Mouse (Mus musculus) forebrain, embryonic 12.5 days (tissue): ENCODE results near the gene Cldn15. TPM values are rescaled to one million over a fixed set of nuclear protein-coding genes. Genes with fewer than 3 reads are reported as not detected.

Source experiments
- ATAC-seq: fragments of 200-750 bp; cut with Nextera tagmentation; 2 replicates; pipeline ENCODE4 v1.8.0; 2017; ENCODE audit warnings: moderate TSS enrichment; ENCODE audit not compliant: low FRiP score
- H3K27ac ChIP-seq: fragments of 300-500 bp; sonication (generic); 2 replicates; pipeline ENCODE4 v1.5.1; 2016; ENCODE audit warnings: mild to moderate bottlenecking
- H3K27me3 ChIP-seq: fragments of 300-500 bp; sonication (generic); 2 replicates; pipeline ENCODE4 v1.6.1; 2016; ENCODE audit warnings: mild to moderate bottlenecking
- H3K36me3 ChIP-seq: fragments of 300-500 bp; sonication (generic); replicated peaks from 2 replicates; pipeline ENCODE4 v1.6.1; 2016; ENCODE audit warnings: mild to moderate bottlenecking
- H3K4me1 ChIP-seq: fragments of 300-500 bp; sonication (generic); 2 replicates; pipeline ENCODE4 v1.6.1; 2016
- H3K4me2 ChIP-seq: fragments of 300-500 bp; sonication (generic); 2 replicates; pipeline ENCODE4 v1.6.1; 2016; ENCODE audit warnings: mild to moderate bottlenecking, moderate library complexity
- H3K4me3 ChIP-seq: fragments of 300-500 bp; sonication (generic); replicated peaks from 2 replicates; pipeline ENCODE4 v1.5.1; 2016; ENCODE audit warnings: mild to moderate bottlenecking
- H3K9ac ChIP-seq: fragments of 300-500 bp; sonication (generic); 2 replicates; pipeline ENCODE4 v1.6.1; 2016; ENCODE audit warnings: mild to moderate bottlenecking
- H3K9me3 ChIP-seq: fragments of 300-500 bp; sonication (generic); 2 replicates; pipeline ENCODE4 v1.6.1; 2016
- WGBS: fragments of 180-500 bp; shearing (Covaris S2); methylation state at CpG from one replicate; pipeline ENCODE4 v1.1.7; 2016; 5-methylcytosine and 5-hydroxymethylcytosine counted together
- microRNA counts: library from miRNA; unstranded; fragments of <30 nt; microRNA quantifications from one replicate; lab custom pipeline; 2017
- microRNA-seq: library from miRNA; unstranded; fragments of <30 nt; microRNA quantifications from one replicate; pipeline ENCODE4, GENCODE M21; 2017
- polyA plus RNA-seq: library from polyadenylated mRNA; unstranded; fragments of >200 nt; fragmentation: Nextera tagmentation; extraction: Ambion mirVana; gene quantifications from 2 replicates; pipeline ENCODE4 v1.2.1, GENCODE M21; 2016

The Cldn15 gene
- polyA plus RNA-seq, 1 experiment from 2014 or later: 0.50 TPM

DNA sequence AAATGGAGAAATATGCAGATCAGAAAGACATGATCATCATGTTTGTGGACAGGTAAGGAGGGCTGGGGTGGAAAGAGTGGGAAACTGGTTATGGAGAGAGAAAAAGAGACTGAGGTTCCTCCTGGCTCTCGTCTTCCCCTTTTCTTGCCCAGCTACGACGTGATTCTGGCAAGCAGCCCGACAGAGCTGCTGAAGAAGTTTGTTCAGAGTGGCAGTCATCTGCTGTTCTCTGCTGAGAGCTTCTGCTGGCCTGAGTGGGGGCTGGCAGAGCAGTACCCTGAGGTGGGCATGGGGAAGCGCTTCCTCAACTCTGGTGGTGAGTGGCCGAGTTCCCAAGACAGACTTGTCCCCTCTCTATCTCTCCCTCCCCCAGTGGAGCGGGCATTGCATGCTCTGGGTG is 22.0 kb downstream of the Cldn15 start:
- H3K36me3 ChIP-seq: peaks cover 59% of the 10 kb centered on the region
- WGBS: 66% methylated on average over 7 of the region's 7 CpGs
- peak overlapping the region; percentile 95 for H3K9ac ChIP-seq
- H3K27ac ChIP-seq: 0 out of 2 replicates have a peak overlapping the region, but pooled peaks have one; percentile 5
- H3K27me3 ChIP-seq: no peaks in the 10 kb centered on the region
- H3K4me1 ChIP-seq: peaks cover 21% of the 10 kb centered on the region
- ATAC-seq: no peak
- peak overlapping the region; percentile 96 for H3K4me2 ChIP-seq
- peak overlapping the region; percentile 88 for H3K4me3 ChIP-seq
- no peaks in the 10 kb centered on the region for H3K9me3 ChIP-seq

DNA sequence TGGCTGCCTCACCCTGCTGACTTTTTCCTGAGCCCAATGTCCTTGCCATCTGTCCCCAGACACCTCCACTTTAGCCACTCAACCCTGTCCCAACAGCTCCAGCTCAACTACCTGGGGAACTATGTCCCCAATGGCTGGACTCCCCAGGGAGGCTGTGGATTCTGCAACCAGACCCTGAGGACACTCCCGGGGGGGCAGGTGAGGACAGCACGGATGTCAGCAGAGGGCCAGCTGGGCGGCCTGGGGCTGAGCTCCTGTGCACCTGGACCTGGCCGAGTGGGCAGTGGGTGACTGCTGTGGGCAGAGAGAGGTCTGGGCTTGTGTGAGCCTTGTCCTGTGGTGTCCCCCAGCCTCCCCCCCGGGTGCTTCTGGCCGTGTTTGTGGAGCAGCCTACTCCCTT is 23.4 kb downstream of the Cldn15 start:
- 94% methylated on average over 6 of the region's 6 CpGs for WGBS
- ATAC-seq: no peak
- H3K4me3 ChIP-seq: no peak overlapping the region
- peaks cover 21% of the 10 kb centered on the region for H3K4me1 ChIP-seq
- H3K27me3 ChIP-seq: no peaks in the 10 kb centered on the region
- H3K4me2 ChIP-seq: no peak overlapping the region
- H3K27ac ChIP-seq: no peak overlapping the region
- H3K36me3 ChIP-seq: peaks cover 64% of the 10 kb centered on the region
- no peak overlapping the region for H3K9ac ChIP-seq
- H3K9me3 ChIP-seq: no peaks in the 10 kb centered on the region

DNA sequence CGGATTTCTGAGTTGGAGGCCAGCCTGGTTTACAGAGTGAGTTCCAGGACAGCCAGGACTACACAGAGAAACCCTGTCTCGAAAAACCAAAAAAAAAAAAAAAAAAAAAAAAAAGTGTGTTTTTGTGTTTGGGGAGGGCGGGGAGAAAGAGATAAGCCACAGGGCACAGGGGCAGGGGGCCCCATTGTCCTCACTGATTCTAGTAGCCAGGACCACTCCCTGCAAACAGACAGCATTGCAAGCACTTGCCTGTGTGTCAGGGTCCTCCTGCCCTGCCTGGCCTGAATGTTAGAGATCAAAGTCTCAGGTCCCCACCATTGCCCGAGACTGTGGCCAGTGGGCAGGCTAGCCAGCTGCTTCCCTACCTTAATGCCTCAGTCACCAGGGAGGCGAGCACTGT is 33.0 kb downstream of the Cldn15 start:
- no peak overlapping the region for H3K4me3 ChIP-seq
- H3K9ac ChIP-seq: no peak overlapping the region
- no peaks in the 10 kb centered on the region for H3K9me3 ChIP-seq
- ATAC-seq: no peak
- H3K4me2 ChIP-seq: no peak overlapping the region
- 83% methylated on average over 4 of the region's 5 CpGs for WGBS
- no peak overlapping the region for H3K27ac ChIP-seq
- no peaks in the 10 kb centered on the region for H3K4me1 ChIP-seq
- H3K36me3 ChIP-seq: peaks cover 21% of the 10 kb centered on the region
- no peaks in the 10 kb centered on the region for H3K27me3 ChIP-seq

DNA sequence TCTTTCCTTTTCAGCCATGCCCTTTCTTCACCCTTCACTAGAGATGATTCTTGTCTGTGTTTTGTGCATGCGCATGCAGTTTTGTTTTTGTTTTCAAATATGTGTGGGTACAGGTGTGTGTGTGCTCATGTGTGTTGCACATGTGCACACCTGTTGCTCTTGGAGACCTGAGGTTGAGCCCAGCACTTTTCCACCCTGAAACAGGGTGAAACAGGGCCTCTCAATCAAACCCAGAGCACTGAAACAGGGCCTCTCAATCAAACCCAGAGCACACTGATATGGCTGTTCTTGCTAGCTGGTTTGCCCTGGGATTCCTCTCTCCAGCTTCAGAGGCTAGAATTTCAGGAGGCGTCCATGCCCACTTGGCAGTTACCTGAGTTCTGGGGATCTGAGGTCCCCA is 34.2 kb downstream of the Cldn15 start:
- Histone ChIP-seq H3K27me3 (no peaks in the 10 kb centered on the region), H3K9me3 (no peaks in the 10 kb centered on the region), H3K4me2 (no peak overlapping the region), H3K27ac (no peak overlapping the region), H3K4me3 (no peak overlapping the region), H3K4me1 (no peaks in the 10 kb centered on the region), H3K9ac (no peak overlapping the region), H3K36me3 (peaks cover 9% of the 10 kb centered on the region)
- ATAC-seq: no peak
- 83% methylated on average over 2 of the region's 2 CpGs for WGBS

DNA sequence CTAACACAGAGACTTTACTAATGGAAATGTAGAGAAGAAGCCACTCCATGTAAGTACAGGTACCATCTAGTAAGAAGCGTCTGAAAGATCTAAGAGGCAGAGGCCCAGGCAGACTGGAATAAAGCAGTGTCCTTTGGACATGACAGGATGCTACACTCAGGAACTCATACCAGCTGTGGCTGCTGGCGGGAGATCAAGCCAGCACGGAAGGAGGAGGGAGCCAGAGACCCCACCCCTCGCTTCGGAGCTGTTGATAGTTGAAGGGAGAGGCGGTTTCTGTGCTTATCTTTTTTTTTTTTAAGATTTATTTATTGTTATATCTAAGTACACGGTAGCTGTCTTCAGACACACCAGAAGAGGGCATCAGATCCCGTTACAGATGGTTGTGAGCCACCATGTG is 40.9 kb downstream of the Cldn15 start:
- Histone ChIP-seq H3K9me3 (no peaks in the 10 kb centered on the region), H3K4me1 (no peaks in the 10 kb centered on the region), H3K4me3 (no peak overlapping the region), H3K9ac (no peak overlapping the region), H3K27me3 (peaks cover 5% of the 10 kb centered on the region; the same call in 1 of the 2 replicates), H3K4me2 (no peak overlapping the region), H3K36me3 (no peaks in the 10 kb centered on the region), H3K27ac (no peak overlapping the region)
- ATAC-seq: no peak
- WGBS: 66% methylated on average over 8 of the region's 8 CpGs

DNA sequence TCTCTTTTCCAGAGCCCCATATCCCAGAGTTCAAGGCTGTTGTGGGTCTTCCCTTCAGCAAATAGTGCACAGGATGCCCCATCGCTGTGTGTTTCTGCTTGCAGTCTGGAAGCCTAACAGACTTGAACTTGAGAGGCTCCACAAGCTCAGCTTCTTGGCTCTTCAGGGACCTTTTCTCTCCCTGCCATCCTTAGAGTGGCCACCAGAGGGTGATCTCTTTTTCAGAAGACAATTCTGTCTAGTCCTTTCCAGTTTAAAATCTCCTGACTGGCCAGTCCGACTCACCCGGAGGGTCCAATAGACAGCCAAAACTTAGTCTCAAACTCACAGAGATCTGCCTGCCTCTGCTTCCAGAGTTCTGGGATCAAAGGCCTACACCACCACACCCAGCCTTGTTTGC is 43.6 kb downstream of the Cldn15 start:
- Histone ChIP-seq H3K4me2 (no peak overlapping the region), H3K36me3 (no peaks in the 10 kb centered on the region), H3K4me1 (no peaks in the 10 kb centered on the region), H3K9me3 (no peaks in the 10 kb centered on the region), H3K9ac (no peak overlapping the region), H3K4me3 (no peak overlapping the region), H3K27me3 (peaks cover 5% of the 10 kb centered on the region; the same call in 1 of the 2 replicates), H3K27ac (no peak overlapping the region)
- ATAC-seq: no peak
- WGBS: 34% methylated on average over 3 of the region's 3 CpGs

DNA sequence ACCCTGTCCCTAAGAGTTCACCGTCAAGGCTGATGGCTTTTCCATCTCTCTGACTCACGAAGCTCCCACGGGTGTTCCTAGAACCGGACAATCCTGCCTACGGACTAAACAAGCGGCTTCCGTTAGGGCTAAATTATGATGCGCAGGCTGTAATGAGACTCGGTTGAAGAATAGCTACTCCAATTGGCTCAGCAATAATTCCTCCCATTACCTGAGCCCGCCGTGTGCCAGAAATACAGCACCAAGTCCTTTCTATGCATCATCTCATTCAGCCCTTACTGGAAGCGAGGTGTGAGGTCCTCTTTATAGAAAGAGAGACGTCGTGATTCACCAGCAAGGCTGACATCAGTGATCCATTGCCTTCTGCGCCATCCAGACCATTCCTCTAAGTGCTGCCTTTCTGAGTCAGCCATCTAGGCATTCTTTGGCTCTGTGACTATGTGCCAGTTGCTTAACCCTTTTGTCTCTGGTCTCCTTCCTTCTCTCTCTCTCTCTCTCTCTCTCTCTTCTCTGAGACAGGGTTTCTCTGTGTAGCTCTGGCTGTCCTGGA is 46.1 kb downstream of the Cldn15 start:
- Histone ChIP-seq H3K9ac (no peak overlapping the region), H3K4me2 (no peak overlapping the region), H3K27ac (no peak overlapping the region), H3K4me1 (no peaks in the 10 kb centered on the region), H3K4me3 (no peak overlapping the region), H3K27me3 (peaks cover 5% of the 10 kb centered on the region; the same call in 1 of the 2 replicates), H3K9me3 (no peaks in the 10 kb centered on the region), H3K36me3 (no peaks in the 10 kb centered on the region)
- ATAC-seq: no peak
- WGBS: 81% methylated on average over 15 of the region's 15 CpGs

DNA sequence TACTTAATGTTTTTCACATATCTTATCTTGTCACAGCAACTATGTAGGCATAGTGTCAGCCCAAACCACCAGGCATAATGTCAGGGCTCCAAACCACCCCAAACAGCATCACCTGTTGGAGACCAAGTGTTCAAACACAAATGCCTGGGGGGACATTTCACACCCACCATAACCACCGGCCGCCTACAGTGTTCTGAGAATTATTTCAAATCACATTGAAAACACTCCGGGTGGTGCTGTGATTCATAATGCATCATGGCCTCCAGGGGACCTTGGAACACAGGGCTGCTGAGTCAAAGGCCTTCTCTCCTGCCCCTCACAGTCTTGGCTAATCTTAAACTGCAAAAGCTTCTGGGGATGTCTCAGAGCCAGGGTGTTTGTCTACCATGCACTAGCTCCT is 49.5 kb downstream of the Cldn15 start:
- ATAC-seq: no peak
- Histone ChIP-seq H3K4me2 (no peak overlapping the region), H3K27ac (no peak overlapping the region), H3K27me3 (0 out of 2 replicates have a peak, but pooled peaks cover 3% of the 10 kb centered on the region), H3K9ac (no peak overlapping the region), H3K4me1 (no peaks in the 10 kb centered on the region), H3K9me3 (no peaks in the 10 kb centered on the region), H3K36me3 (no peaks in the 10 kb centered on the region), H3K4me3 (no peak overlapping the region)
- WGBS: 85% methylated on average over 3 of the region's 3 CpGs

DNA sequence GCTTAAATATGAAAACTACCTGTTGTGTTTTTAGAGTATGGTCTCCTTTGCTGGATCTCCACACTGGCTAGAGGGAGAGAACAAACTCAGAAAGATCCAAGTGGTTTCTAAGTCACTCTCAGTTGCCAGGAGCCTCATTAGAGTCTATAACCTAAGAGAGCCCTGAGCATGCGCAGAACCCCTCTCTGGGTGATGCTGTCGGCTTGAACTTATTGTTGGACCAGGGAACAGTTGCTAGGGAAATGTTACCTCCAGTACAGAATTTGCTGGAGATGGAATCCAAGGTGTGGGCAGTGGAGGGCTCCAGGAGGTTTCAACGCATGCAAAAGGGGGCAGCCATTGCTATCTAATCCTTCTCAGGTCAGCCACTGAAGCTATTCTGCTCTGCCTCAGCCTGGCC is 57.9 kb downstream of the Cldn15 start:
- Histone ChIP-seq H3K4me2 (no peak overlapping the region), H3K27me3 (peaks cover 62% of the 10 kb centered on the region), H3K9me3 (no peaks in the 10 kb centered on the region), H3K4me1 (peaks cover 13% of the 10 kb centered on the region), H3K36me3 (no peaks in the 10 kb centered on the region), H3K27ac (no peak overlapping the region), H3K9ac (no peak overlapping the region), H3K4me3 (no peak overlapping the region)
- no peak for ATAC-seq
- 42% methylated on average over 3 of the region's 3 CpGs for WGBS

DNA sequence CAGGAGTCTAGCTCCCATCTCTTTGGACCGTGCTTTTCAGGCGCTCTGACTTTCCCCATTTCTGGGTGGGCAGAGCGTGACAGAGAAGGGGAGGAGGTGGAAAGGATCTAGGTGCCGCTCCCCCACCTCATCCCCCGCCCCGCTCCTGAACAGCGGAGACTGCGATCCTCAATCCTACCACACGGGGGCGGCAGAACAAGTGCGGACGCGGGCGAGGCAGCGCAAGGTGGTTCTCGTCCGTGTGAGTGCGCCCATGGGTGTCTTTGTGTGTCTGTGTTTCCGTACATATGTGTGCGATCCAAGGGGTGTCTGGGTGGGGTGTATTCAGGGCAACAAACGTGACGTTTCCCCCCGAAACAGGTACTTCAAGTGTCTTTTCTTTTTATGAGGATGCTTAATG is 58.7 kb downstream of the Cldn15 start:
- H3K27me3 ChIP-seq: peaks cover 71% of the 10 kb centered on the region
- no peak overlapping the region for H3K9ac ChIP-seq
- H3K4me2 ChIP-seq: peak overlapping the region; percentile 29
- no peaks in the 10 kb centered on the region for H3K36me3 ChIP-seq
- 1% methylated on average over 23 of the region's 23 CpGs for WGBS
- ATAC-seq: no peak
- 0 out of 2 replicates have a peak overlapping the region, but pooled peaks have one; percentile 8 for H3K4me3 ChIP-seq
- H3K27ac ChIP-seq: no peak overlapping the region
- peaks cover 18% of the 10 kb centered on the region for H3K4me1 ChIP-seq
- H3K9me3 ChIP-seq: no peaks in the 10 kb centered on the region

MicroRNA genes within 50 kb of the gene (microRNA counts, 519-probe panel; counts per million panel counts)
- not detected for microRNA mmu-miR-702 (lab: Ali Mortazavi, UCI)

Small RNAs within 50 kb of the gene (microRNA-seq; reads per million reads assigned to microRNA genes)
- 177 reads per million, percentile 56 among the genes with 10 or more reads in this experiment for gene Mir702

Other genes with a start within 250 kb of the Cldn15 start
- 33.7 and 42.6 TPM in 2 replicates for gene Col26a1, start 83.4 kb upstream of the Cldn15 start, polyA plus RNA-seq
- gene Ift22, start 58.5 kb upstream of the Cldn15 start, polyA plus RNA-seq: 107 and 115 TPM in 2 replicates
- 287 and 302 TPM in 2 replicates for gene Fis1, start 13.3 kb upstream of the Cldn15 start, polyA plus RNA-seq
- gene Plod3, start 20.4 kb downstream of the Cldn15 start, polyA plus RNA-seq: 34.5 and 36.4 TPM in 2 replicates
- 97.9 and 102 TPM in 2 replicates for gene Znhit1, start 21.4 kb downstream of the Cldn15 start, polyA plus RNA-seq
- gene Vgf, start 59.8 kb downstream of the Cldn15 start, polyA plus RNA-seq: 0.68 and 0.92 TPM in 2 replicates
- gene Ap1s1, start 79.5 kb downstream of the Cldn15 start, polyA plus RNA-seq: 209 and 221 TPM in 2 replicates
- 0.11 and 0.35 TPM in 2 replicates for gene Serpine1, start 105.7 kb downstream of the Cldn15 start, polyA plus RNA-seq
- gene Trim56, start 149.6 kb downstream of the Cldn15 start, polyA plus RNA-seq: 5.6 and 6.8 TPM in 2 replicates
- not detected in 2 replicates for gene Muc3, start 182.7 kb downstream of the Cldn15 start, polyA plus RNA-seq
- not detected in 2 replicates for gene Muc3a, start 245.8 kb downstream of the Cldn15 start, polyA plus RNA-seq